Mouse (Mus musculus) liver, embryonic 11.5 days (tissue): ENCODE data around the gene Dyrk2. TPM values are rescaled to one million over a fixed set of nuclear protein-coding genes. Genes with fewer than 3 reads are reported as not detected.

Source experiments
- ATAC-seq: fragments of 200-750 bp; cut with Nextera tagmentation; replicated peaks from 2 replicates; pipeline ENCODE4 v1.8.0; 2017; ENCODE audit warnings: moderate number of reproducible peaks, mild to moderate bottlenecking, moderate TSS enrichment, moderate library complexity; ENCODE audit not compliant: low FRiP score
- DNase-seq: peaks from one replicate; pipeline ENCODE4 v3.0.0-alpha.2; 2017; ENCODE audit warnings: low spot score
- H3K27ac ChIP-seq: fragments of 300-500 bp; sonication (generic); 2 replicates; pipeline ENCODE4 v1.5.1; 2014; ENCODE audit warnings: mild to moderate bottlenecking, low read depth, low read length, control low read depth
- H3K27me3 ChIP-seq: fragments of 300-500 bp; sonication (generic); replicated peaks from 2 replicates; pipeline ENCODE4 v1.6.1; 2014; ENCODE audit warnings: low read length, mixed read lengths; ENCODE audit not compliant: control insufficient read depth, insufficient read depth
- H3K36me3 ChIP-seq: fragments of 300-500 bp; sonication (generic); 2 replicates; pipeline ENCODE4 v1.6.1; 2014; ENCODE audit warnings: mild to moderate bottlenecking, low read length, moderate library complexity, mixed read lengths; ENCODE audit not compliant: control insufficient read depth, insufficient read depth
- H3K4me1 ChIP-seq: fragments of 300-500 bp; sonication (generic); replicated peaks from 2 replicates; pipeline ENCODE4 v1.6.1; 2014; ENCODE audit warnings: low read length, mixed read lengths; ENCODE audit not compliant: control insufficient read depth, insufficient read depth
- H3K4me2 ChIP-seq: fragments of 300-500 bp; sonication (generic); 2 replicates; pipeline ENCODE4 v1.6.1; 2014; ENCODE audit warnings: mild to moderate bottlenecking, control low read depth, moderate library complexity
- H3K4me3 ChIP-seq: fragments of 300-500 bp; sonication (generic); 2 replicates; pipeline ENCODE4 v1.5.1; 2014; ENCODE audit warnings: low read depth, low read length, control low read depth
- H3K9ac ChIP-seq: fragments of 300-500 bp; sonication (generic); 2 replicates; pipeline ENCODE4 v1.6.1; 2014; ENCODE audit warnings: low read depth, low read length, control low read depth
- H3K9me3 ChIP-seq: fragments of 300-500 bp; sonication (generic); 2 replicates; pipeline ENCODE4 v1.6.1; 2016; ENCODE audit warnings: low read length, inconsistent platforms, mixed read lengths; ENCODE audit not compliant: control insufficient read depth
- WGBS: fragments of 180-500 bp; shearing (Covaris S2); extraction: QIAGEN DNeasy Blood & Tissue Kit; methylation state at CpG from one replicate; pipeline ENCODE4 v1.1.7; 2014; 5-methylcytosine and 5-hydroxymethylcytosine counted together
- polyA plus RNA-seq: library from polyadenylated mRNA; unstranded; fragments of >200 nt; fragmentation: Nextera tagmentation; extraction: Ambion mirVana; gene quantifications from 2 replicates; pipeline ENCODE4 v1.2.1, GENCODE M21; 2014

Dyrk2 gene
- 6.0 and 6.1 TPM in 2 replicates for polyA plus RNA-seq

- no peaks in the 10 kb centered on the region for H3K36me3 ChIP-seq
- peak within 1 kb of the TSS; percentile 47 for H3K27ac ChIP-seq
- H3K9ac ChIP-seq, result peak within 1 kb of the TSS; percentile 64
- H3K4me1 ChIP-seq, result peaks cover 21% of the 10 kb centered on the region
- WGBS, result 17% methylated on average over 16 of the region's 16 CpGs
- no peak for ATAC-seq
- no peaks in the 10 kb centered on the region for H3K27me3 ChIP-seq
- peak within 1 kb of the TSS; percentile 84 for H3K4me3 ChIP-seq
- H3K4me2 ChIP-seq, result peak within 1 kb of the TSS; percentile 88
- peak; percentile 36 for DNase-seq
- H3K9me3 ChIP-seq, result no peaks in the 10 kb centered on the region
Observed at GRCm38 (mm10) chr10:118870201-118870980, at the start of gene Dyrk2. Dyrk2 (minus strand) TSS chr10:118870209.

DNA sequence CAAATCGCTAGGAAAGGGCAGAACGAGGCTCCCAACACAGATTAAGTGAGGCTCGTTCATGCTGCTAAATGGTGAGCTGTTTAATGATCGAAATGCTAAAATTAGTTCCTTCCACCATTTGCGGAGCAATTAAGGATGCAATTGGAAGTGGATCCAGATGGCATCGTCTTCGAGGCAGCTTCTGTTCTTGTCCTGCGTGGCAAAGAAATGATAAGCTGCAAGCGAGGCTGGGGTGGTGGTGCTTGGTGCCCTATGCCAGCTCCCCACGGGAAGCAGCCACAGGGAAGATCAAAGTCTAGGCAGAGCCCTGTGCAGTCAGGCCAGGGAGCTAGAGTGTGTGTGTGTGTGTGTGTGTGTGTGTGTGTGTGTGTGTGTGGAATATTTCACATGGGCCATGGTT lies 32.6 kb upstream of the Dyrk2 start:
- H3K27ac ChIP-seq, result no peak overlapping the region
- no peak for DNase-seq
- H3K36me3 ChIP-seq, result no peaks in the 10 kb centered on the region
- H3K9me3 ChIP-seq, result no peaks in the 10 kb centered on the region
- no peak for ATAC-seq
- H3K27me3 ChIP-seq, result no peaks in the 10 kb centered on the region
- WGBS, result 77% methylated on average over 10 of the region's 10 CpGs
- H3K4me1 ChIP-seq, result no peaks in the 10 kb centered on the region
- H3K9ac ChIP-seq, result no peak overlapping the region
- no peak overlapping the region for H3K4me3 ChIP-seq
- no peak overlapping the region for H3K4me2 ChIP-seq

GRCm38 (mm10) chr10:118893645-118894044 lies 23.6 kb upstream of the Dyrk2 start:
- ATAC-seq (no peak), DNase-seq (no peak)
- Histone ChIP-seq H3K4me3 (no peak overlapping the region), H3K27ac (no peak overlapping the region), H3K27me3 (no peaks in the 10 kb centered on the region), H3K9me3 (no peaks in the 10 kb centered on the region), H3K4me2 (no peak overlapping the region), H3K36me3 (no peaks in the 10 kb centered on the region), H3K9ac (no peak overlapping the region), H3K4me1 (no peaks in the 10 kb centered on the region)
- WGBS, result 55% methylated on average over 3 of the region's 3 CpGs

GRCm38 (mm10) chr10:118884126-118884525 lies 14.1 kb upstream of the Dyrk2 start:
- Histone ChIP-seq H3K27ac (no peak overlapping the region), H3K4me3 (no peak overlapping the region), H3K36me3 (no peaks in the 10 kb centered on the region), H3K4me1 (no peaks in the 10 kb centered on the region), H3K27me3 (no peaks in the 10 kb centered on the region), H3K4me2 (no peak overlapping the region), H3K9me3 (no peaks in the 10 kb centered on the region), H3K9ac (no peak overlapping the region)
- DNase-seq, result no peak
- no peak for ATAC-seq
- WGBS, result 79% methylated on average over 2 of the region's 2 CpGs

GRCm38 (mm10) chr10:118883317-118883716 lies 13.3 kb upstream of the Dyrk2 start:
- Histone ChIP-seq H3K4me2 (no peak overlapping the region), H3K4me3 (no peak overlapping the region), H3K27ac (no peak overlapping the region), H3K27me3 (no peaks in the 10 kb centered on the region), H3K9me3 (no peaks in the 10 kb centered on the region), H3K36me3 (no peaks in the 10 kb centered on the region), H3K4me1 (no peaks in the 10 kb centered on the region), H3K9ac (no peak overlapping the region)
- 57% methylated on average over 11 of the region's 11 CpGs for WGBS
- no peak for DNase-seq
- no peak for ATAC-seq

GRCm38 (mm10) chr10:118882258-118882885 lies 12.4 kb upstream of the Dyrk2 start:
- Histone ChIP-seq H3K36me3 (no peaks in the 10 kb centered on the region), H3K9me3 (no peaks in the 10 kb centered on the region), H3K9ac (no peak overlapping the region), H3K4me3 (no peak overlapping the region), H3K4me1 (no peaks in the 10 kb centered on the region), H3K4me2 (peak overlapping the region; percentile 33; the same call in 1 of the 2 replicates), H3K27ac (no peak overlapping the region), H3K27me3 (no peaks in the 10 kb centered on the region)
- WGBS, result 55% methylated on average over 12 of the region's 12 CpGs
- ATAC-seq (no peak), DNase-seq (no peak)

DNA sequence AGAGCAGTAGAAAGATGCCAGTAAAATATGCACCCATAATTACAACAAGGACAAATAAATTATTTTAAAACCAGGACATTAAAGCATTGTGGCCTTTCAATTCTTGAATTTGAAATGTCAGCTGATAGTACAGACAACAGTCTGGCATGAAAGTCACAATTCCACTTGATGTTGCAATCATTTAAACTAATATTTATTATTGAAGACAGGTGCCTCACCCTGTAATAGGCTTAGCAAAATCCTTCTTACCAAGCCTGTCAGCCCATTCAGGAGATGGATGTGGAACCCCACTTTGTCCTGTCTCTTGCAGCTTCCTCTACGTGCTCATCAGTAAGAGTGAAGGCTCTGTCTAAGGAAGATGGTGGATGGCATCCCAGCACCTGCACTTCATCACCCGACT lies 10.8 kb upstream of the Dyrk2 start:
- H3K4me3 ChIP-seq, result no peak overlapping the region
- no peaks in the 10 kb centered on the region for H3K36me3 ChIP-seq
- no peak overlapping the region for H3K9ac ChIP-seq
- WGBS, result 66% methylated on average over 2 of the region's 2 CpGs
- no peaks in the 10 kb centered on the region for H3K4me1 ChIP-seq
- H3K27ac ChIP-seq, result no peak overlapping the region
- no peaks in the 10 kb centered on the region for H3K9me3 ChIP-seq
- ATAC-seq (no peak), DNase-seq (no peak)
- H3K27me3 ChIP-seq, result no peaks in the 10 kb centered on the region
- H3K4me2 ChIP-seq, result no peak overlapping the region

DNA sequence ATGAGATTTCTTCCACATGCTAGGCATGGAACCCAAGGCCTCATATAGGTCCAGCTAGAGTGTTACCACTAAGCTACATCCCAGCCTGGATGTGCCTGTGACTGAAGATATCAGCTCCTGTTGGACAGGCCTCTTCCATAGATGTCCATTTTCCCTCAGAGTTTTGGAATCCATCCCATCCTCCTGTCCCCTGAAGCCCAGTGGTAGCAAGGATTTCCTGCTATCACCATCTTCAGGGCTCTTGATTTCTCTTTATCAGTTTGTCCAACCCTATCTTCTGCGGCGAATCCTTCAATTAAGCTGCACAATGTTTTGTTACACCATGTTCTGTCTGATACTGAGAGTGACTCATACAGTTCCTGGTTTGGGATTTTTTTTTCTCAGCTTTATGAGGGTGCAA lies 2.2 kb upstream of the Dyrk2 start:
- Histone ChIP-seq H3K4me2 (no peak overlapping the region), H3K27ac (no peak overlapping the region), H3K4me1 (peaks cover 12% of the 10 kb centered on the region), H3K9me3 (no peaks in the 10 kb centered on the region), H3K36me3 (no peaks in the 10 kb centered on the region), H3K4me3 (no peak overlapping the region), H3K9ac (no peak overlapping the region), H3K27me3 (no peaks in the 10 kb centered on the region)
- ATAC-seq (no peak), DNase-seq (no peak)
- WGBS, result 81% methylated on average over 2 of the region's 2 CpGs

GRCm38 (mm10) chr10:118869591-118870001 lies 413 bp downstream of the Dyrk2 start:
- H3K9ac ChIP-seq, result peak overlapping the region; percentile 64
- ATAC-seq, result peak; percentile 65
- 0% methylated on average over 16 of the region's 16 CpGs for WGBS

More at GRCm38 (mm10) chr10:118869591-118870001, 413 bp downstream of the Dyrk2 start:
- peak overlapping the region; percentile 88 for H3K4me2 ChIP-seq
- H3K36me3 ChIP-seq, result 0 out of 2 replicates have a peak, but pooled peaks cover 4% of the 10 kb centered on the region
- no peaks in the 10 kb centered on the region for H3K9me3 ChIP-seq
- peak overlapping the region; percentile 47 for H3K27ac ChIP-seq
- peak overlapping the region; percentile 84 for H3K4me3 ChIP-seq
- peaks cover 21% of the 10 kb centered on the region for H3K4me1 ChIP-seq
- H3K27me3 ChIP-seq, result no peaks in the 10 kb centered on the region
- no peak for DNase-seq
